Mouse (Mus musculus) G1E (cell line): ENCODE data around the gene Kcnj16. TPM values are rescaled to one million over a fixed set of nuclear protein-coding genes. Genes with fewer than 3 reads are reported as not detected.

Experiments used
- ATAC-seq: 2 replicates; pipeline ENCODE4 v1.8.0; 2016; ENCODE audit warnings: mild to moderate bottlenecking; ENCODE audit not compliant: insufficient number of reproducible peaks, poor library complexity, low FRiP score, severe bottlenecking; ENCODE audit errors: extremely low read depth
- DNase-seq: peaks from one replicate; pipeline ENCODE4 v3.0.0; 2012; ENCODE audit warnings: low spot score
- H3K27me3 ChIP-seq: 2 replicates; pipeline ENCODE4 v1.6.1; 2012; ENCODE audit warnings: mild to moderate bottlenecking, low read length, inconsistent platforms; ENCODE audit not compliant: insufficient read depth
- H3K36me3 ChIP-seq: replicated peaks from 2 replicates; pipeline ENCODE3; 2012; ENCODE audit warnings: mild to moderate bottlenecking, inconsistent platforms
- H3K4me1 ChIP-seq: 2 replicates; pipeline ENCODE4 v1.6.1; 2012; ENCODE audit warnings: low read depth, low read length, inconsistent platforms, mixed read lengths; ENCODE audit not compliant: insufficient read depth
- H3K4me3 ChIP-seq: 2 replicates; pipeline ENCODE4 v1.5.1; 2012; ENCODE audit warnings: low read depth, mild to moderate bottlenecking, inconsistent platforms, low read length, moderate library complexity, mixed read lengths
- H3K9me3 ChIP-seq: replicated peaks from 2 replicates; pipeline ENCODE4 v1.6.1; 2012; ENCODE audit warnings: inconsistent platforms
- CTCF ChIP-seq: IDR thresholded peaks from 2 replicates; pipeline ENCODE4 v1.5.1; 2012; ENCODE audit warnings: low read depth, low read length, inconsistent platforms, mixed read lengths
- GATA1 ChIP-seq: IDR thresholded peaks from 2 replicates; pipeline ENCODE4 v1.6.1; 2012; ENCODE audit warnings: borderline replicate concordance, low read length, inconsistent platforms, mixed read lengths
- GATA2 ChIP-seq: IDR thresholded peaks from 2 replicates; pipeline ENCODE4 v1.6.1; 2012; ENCODE audit warnings: low read depth, low read length, inconsistent platforms, borderline replicate concordance
- POLR2AphosphoS5 ChIP-seq: IDR thresholded peaks from 2 replicates; pipeline ENCODE4 v1.6.1; 2012; ENCODE audit warnings: low read depth, low read length, inconsistent platforms; ENCODE audit not compliant: insufficient replicate concordance
- TAL1 ChIP-seq: conservative IDR thresholded peaks from 2 replicates; pipeline ENCODE4 v1.6.1; 2012; ENCODE audit warnings: low read depth, low read length, inconsistent platforms, mixed read lengths
- polyA plus RNA-seq: library from polyadenylated mRNA; stranded (reverse); fragments of >175 nt; gene quantifications from 2 replicates; pipeline ENCODE4 v1.2.3, GENCODE M21; 2012
- total RNA-seq, 2 experiments: library from RNA; stranded (forward) in 1 of 2; stranded (reverse) in 1 of 2; fragments of 200-1000 nt in 1 of 2; fragments of >200 nt in 1 of 2; fragmentation: Nextera tagmentation in 1 of 2; gene quantifications; 2 replicates each; pipeline ENCODE4 v1.2.3; 2014 to 2017

The Kcnj16 gene
- total and polyA plus RNA-seq, 3 experiments, result not detected

DNA sequence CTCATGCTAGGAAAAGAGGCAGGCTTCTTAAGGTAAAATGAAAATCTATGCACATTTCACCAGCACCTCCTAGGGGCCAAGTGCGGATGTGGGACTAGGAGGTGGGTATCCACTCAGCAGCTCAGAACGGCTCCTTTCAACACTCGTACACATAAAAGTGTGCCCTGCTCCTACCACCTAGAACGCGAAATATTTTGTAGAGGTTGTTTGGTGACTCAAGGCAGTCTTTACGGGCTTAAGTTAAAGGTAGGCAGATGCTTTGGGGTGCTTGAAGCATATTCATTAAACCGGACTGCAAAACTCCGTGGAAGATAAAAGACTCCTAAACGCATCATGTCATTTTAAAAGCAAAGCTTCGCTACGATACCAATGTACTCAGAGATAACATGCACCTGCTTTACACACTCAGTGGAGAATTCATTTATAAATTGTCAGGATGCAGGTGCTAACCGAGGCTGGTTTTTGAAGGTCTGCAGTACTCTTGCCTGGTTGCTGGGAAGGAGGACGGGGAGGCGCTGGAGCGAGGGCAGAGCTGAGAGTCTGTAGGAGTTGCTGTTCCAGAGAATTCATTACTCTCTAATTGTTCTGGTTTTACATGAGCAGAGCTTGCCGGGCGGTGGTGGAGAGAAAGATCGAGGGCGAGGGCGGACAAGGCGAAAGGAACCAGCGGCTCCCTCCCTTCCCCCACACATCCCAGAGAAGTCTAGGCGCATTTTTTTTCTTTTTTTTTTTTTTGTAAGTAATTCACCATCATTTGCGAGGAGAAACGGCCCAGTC is 97.1 kb downstream of the Kcnj16 start:
- Histone ChIP-seq H3K36me3 (no peaks in the 10 kb centered on the region), H3K4me3 (no peak overlapping the region), H3K9me3 (peaks cover 32% of the 10 kb centered on the region), H3K4me1 (no peaks in the 10 kb centered on the region), H3K27me3 (no peaks in the 10 kb centered on the region)
- ATAC-seq, result no peak
- DNase-seq, result no peak
- no peak for TF ChIP-seq GATA2
- no peak for TF ChIP-seq POLR2AphosphoS5

- ATAC-seq (no peak), DNase-seq (no peak)
- Histone ChIP-seq H3K4me1 (no peaks in the 10 kb centered on the region), H3K27me3 (no peaks in the 10 kb centered on the region), H3K4me3 (0 out of 2 replicates have a peak within 1 kb of the TSS, but pooled peaks have one; percentile 13), H3K9me3 (peaks cover 26% of the 10 kb centered on the region), H3K36me3 (no peaks in the 10 kb centered on the region)
- TF ChIP-seq POLR2AphosphoS5, result no peak
- no peak for TF ChIP-seq CTCF
- no peak for TF ChIP-seq GATA1
- no peak for TF ChIP-seq GATA2
- no peak for TF ChIP-seq TAL1
These were observed 97.9 kb downstream of the Kcnj16 start, which contains the start of gene Kcnj2 for GRCm38 (mm10) chr11:111065635-111066298. Gene Kcnj2, plus strand, starts transcription at chr11:111066164.

DNA sequence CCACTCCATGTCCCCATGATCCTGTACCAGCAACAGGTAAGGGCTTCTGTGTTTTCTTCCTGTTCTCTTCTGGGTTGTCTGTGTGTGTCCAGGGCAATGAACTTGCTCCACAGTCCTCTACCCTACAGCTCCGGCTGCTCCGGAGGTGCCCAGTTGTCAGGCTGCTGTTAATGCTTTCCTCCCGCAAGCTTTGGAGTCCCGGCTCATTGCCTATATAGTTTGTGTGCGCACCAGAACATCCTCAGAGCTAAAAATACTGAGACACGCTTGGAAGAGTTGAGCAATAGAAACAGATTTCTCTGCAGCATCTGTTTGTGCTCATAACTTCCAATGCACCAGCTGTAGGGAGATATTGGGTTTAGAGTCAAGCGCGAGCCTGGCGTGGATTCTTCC is 98.5 kb downstream of the Kcnj16 start:
- ATAC-seq, result no peak
- TF ChIP-seq GATA1, result no peak
- TF ChIP-seq POLR2AphosphoS5, result no peak
- TF ChIP-seq TAL1, result no peak
- no peak for TF ChIP-seq GATA2
- no peak overlapping the region for H3K4me3 ChIP-seq
- H3K36me3 ChIP-seq, result no peaks in the 10 kb centered on the region
- DNase-seq, result no peak
- H3K9me3 ChIP-seq, result peaks cover 26% of the 10 kb centered on the region
- no peaks in the 10 kb centered on the region for H3K4me1 ChIP-seq
- no peaks in the 10 kb centered on the region for H3K27me3 ChIP-seq

- no peaks in the 10 kb centered on the region for H3K27me3 ChIP-seq
- H3K4me3 ChIP-seq, result no peak overlapping the region
- DNase-seq, result no peak
- no peak for ATAC-seq
- TF ChIP-seq CTCF (no peak), POLR2AphosphoS5 (no peak), GATA1 (no peak), GATA2 (no peak), TAL1 (no peak)
- H3K4me1 ChIP-seq, result no peaks in the 10 kb centered on the region
- H3K36me3 ChIP-seq, result no peaks in the 10 kb centered on the region
- peaks cover 30% of the 10 kb centered on the region for H3K9me3 ChIP-seq
These were observed 100.0 kb downstream of the Kcnj16 start for GRCm38 (mm10) chr11:111067787-111068186.

- no peak for TF ChIP-seq TAL1
- no peak for TF ChIP-seq CTCF
- TF ChIP-seq POLR2AphosphoS5, result no peak
- TF ChIP-seq GATA2, result no peak
- TF ChIP-seq GATA1, result no peak
- ATAC-seq, result no peak
- Histone ChIP-seq H3K27me3 (no peaks in the 10 kb centered on the region), H3K36me3 (no peaks in the 10 kb centered on the region), H3K4me3 (no peak overlapping the region), H3K4me1 (no peaks in the 10 kb centered on the region), H3K9me3 (peaks cover 32% of the 10 kb centered on the region)
- DNase-seq, result no peak
These were observed 102.6 kb downstream of the Kcnj16 start for GRCm38 (mm10) chr11:111070460-111070859.

DNA sequence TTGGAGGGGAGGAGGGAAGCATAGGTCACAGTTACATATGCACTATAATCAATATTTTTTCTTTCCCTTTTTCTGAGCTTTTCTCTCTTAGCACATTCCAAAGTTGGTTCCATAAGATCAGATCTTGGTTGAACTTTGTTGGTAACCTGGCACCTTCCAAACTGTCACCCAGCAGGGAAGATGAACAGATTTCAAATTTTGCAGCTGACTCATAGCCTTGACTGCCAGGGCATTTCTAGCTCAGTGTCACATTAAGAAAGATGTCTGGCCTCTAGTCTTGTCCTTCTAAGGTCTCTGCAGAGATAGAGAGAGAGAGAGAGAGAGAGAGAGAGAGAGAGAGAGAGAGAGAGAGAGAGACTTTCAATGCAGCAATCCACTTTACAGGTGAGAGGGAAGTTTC is 106.3 kb downstream of the Kcnj16 start:
- ATAC-seq, result no peak
- peaks cover 21% of the 10 kb centered on the region for H3K9me3 ChIP-seq

More for the DNA sequence above, 106.3 kb downstream of the Kcnj16 start:
- H3K4me1 ChIP-seq, result no peaks in the 10 kb centered on the region
- no peak for DNase-seq
- no peak for TF ChIP-seq CTCF
- TF ChIP-seq GATA1, result no peak
- TF ChIP-seq TAL1, result no peak
- H3K4me3 ChIP-seq, result no peak overlapping the region
- no peaks in the 10 kb centered on the region for H3K36me3 ChIP-seq
- H3K27me3 ChIP-seq, result no peaks in the 10 kb centered on the region

Other genes with a start within 250 kb of the Kcnj16 start
- not detected in 2 replicates for gene Kcnj2, start 98.1 kb downstream of the Kcnj16 start, total RNA-seq (2014; fragmentation: Nextera tagmentation)
- under 0.01 TPM in 2 replicates for gene Kcnj2, start 98.1 kb downstream of the Kcnj16 start, total RNA-seq (2017)
- not detected in 2 replicates for gene Kcnj2, start 98.1 kb downstream of the Kcnj16 start, polyA plus RNA-seq